Mouse (Mus musculus) heart, postnatal 0 days (tissue): ENCODE data around the gene Opa1.

ENCODE experiments used
- CTCF ChIP-seq: IDR thresholded peaks from 2 replicates; pipeline ENCODE4 v1.5.1; 2016; ENCODE audit warnings: antibody characterized with exemption, control low read depth, low read depth
- EP300 ChIP-seq: IDR thresholded peaks from 2 replicates; pipeline ENCODE4 v1.6.1; 2016; ENCODE audit warnings: antibody characterized with exemption, low read depth

GRCm38 (mm10) chr16:29607131-29607530 lies 28.0 kb downstream of the Opa1 start:
- no peak for TF ChIP-seq CTCF
- TF ChIP-seq EP300 = no peak
